Mouse (Mus musculus) large intestine, adult 2 months (tissue): Measurements from ENCODE around the gene Fam102a. TPM values are rescaled to one million over a fixed set of nuclear protein-coding genes. Genes with fewer than 3 reads are reported as not detected.

Source experiments
- DNase-seq: peaks from one replicate; pipeline ENCODE4 v3.0.0-alpha.2; 2012; ENCODE audit warnings: low read depth, low spot score
- WGBS: fragments of 180-500 bp; shearing (Covaris S2); methylation state at CpG from one replicate; pipeline ENCODE4 v1.1.7; 2018; 5-methylcytosine and 5-hydroxymethylcytosine counted together
- polyA plus RNA-seq: library from polyadenylated mRNA; depleted of rRNA; stranded (reverse); fragments of >200 nt; gene quantifications from 2 replicates; pipeline ENCODE4 v1.2.3, GENCODE M21; 2012

The Fam102a gene
- polyA plus RNA-seq, 1 experiment: 37.4 TPM

GRCm38 (mm10) chr2:32509896-32510295 is 25.2 kb upstream of the Fam102a start:
- no peak for DNase-seq
- WGBS: 36% methylated on average over 8 of the region's 8 CpGs

- WGBS: 46% methylated on average over 7 of the region's 7 CpGs
- no peak for DNase-seq
Observed at GRCm38 (mm10) chr2:32512592-32512991, 22.5 kb upstream of the Fam102a start.

GRCm38 (mm10) chr2:32514335-32514734 is 20.8 kb upstream of the Fam102a start:
- WGBS: 60% methylated on average over 6 of the region's 6 CpGs
- DNase-seq: no peak

GRCm38 (mm10) chr2:32517233-32517867 is 17.8 kb upstream of the Fam102a start:
- 38% methylated on average over 4 of the region's 4 CpGs for WGBS
- DNase-seq: no peak

GRCm38 (mm10) chr2:32520034-32520990 is 14.8 kb upstream of the Fam102a start:
- DNase-seq: no peak
- WGBS: 29% methylated on average over 8 of the region's 8 CpGs

- DNase-seq: no peak
- 30% methylated on average over 13 of the region's 13 CpGs for WGBS
Observed at GRCm38 (mm10) chr2:32524536-32525031, 10.5 kb upstream of the Fam102a start.

GRCm38 (mm10) chr2:32525816-32526215 is 9.3 kb upstream of the Fam102a start:
- WGBS: 81% methylated on average over 12 of the region's 12 CpGs
- DNase-seq: no peak

- no peak for DNase-seq
- WGBS: 83% methylated on average over 14 of the region's 14 CpGs
Observed at GRCm38 (mm10) chr2:32527468-32527966, 7.6 kb upstream of the Fam102a start.

GRCm38 (mm10) chr2:32528326-32528725 is 6.8 kb upstream of the Fam102a start:
- no peak for DNase-seq
- WGBS: 72% methylated on average over 1 of the region's 1 CpGs

- no peak for DNase-seq
- WGBS: 61% methylated on average over 2 of the region's 2 CpGs
Observed at GRCm38 (mm10) chr2:32530479-32530878, 4.7 kb upstream of the Fam102a start.

GRCm38 (mm10) chr2:32533163-32533562 is 2.0 kb upstream of the Fam102a start:
- DNase-seq: no peak
- WGBS: 90% methylated on average over 2 of the region's 2 CpGs

- DNase-seq: no peak
- WGBS: 9% methylated on average over 13 of the region's 13 CpGs
Observed at GRCm38 (mm10) chr2:32534061-32534732, 935 bp upstream of the Fam102a start.

GRCm38 (mm10) chr2:32535501-32535991 is 414 bp downstream of the Fam102a start:
- WGBS: under 1% methylated on average over 56 of the region's 56 CpGs
- DNase-seq: no peak

- DNase-seq: no peak
- WGBS: 3% methylated on average over 14 of the region's 14 CpGs
Observed at GRCm38 (mm10) chr2:32536086-32536633, 1.0 kb downstream of the Fam102a start.

GRCm38 (mm10) chr2:32536634-32537359 is 1.7 kb downstream of the Fam102a start:
- WGBS: 10% methylated on average over 11 of the region's 11 CpGs
- DNase-seq: no peak

GRCm38 (mm10) chr2:32537360-32537905 is 2.3 kb downstream of the Fam102a start:
- 21% methylated on average over 9 of the region's 9 CpGs for WGBS
- DNase-seq: no peak

GRCm38 (mm10) chr2:32537941-32538340 is 2.8 kb downstream of the Fam102a start:
- no peak for DNase-seq
- 27% methylated on average over 5 of the region's 5 CpGs for WGBS

- 34% methylated on average over 4 of the region's 4 CpGs for WGBS
- DNase-seq: no peak
Observed at GRCm38 (mm10) chr2:32538461-32538860, 3.3 kb downstream of the Fam102a start.
